Mouse (Mus musculus): ENCODE results near the gene Myo18a.

Myo18a gene

DNA sequence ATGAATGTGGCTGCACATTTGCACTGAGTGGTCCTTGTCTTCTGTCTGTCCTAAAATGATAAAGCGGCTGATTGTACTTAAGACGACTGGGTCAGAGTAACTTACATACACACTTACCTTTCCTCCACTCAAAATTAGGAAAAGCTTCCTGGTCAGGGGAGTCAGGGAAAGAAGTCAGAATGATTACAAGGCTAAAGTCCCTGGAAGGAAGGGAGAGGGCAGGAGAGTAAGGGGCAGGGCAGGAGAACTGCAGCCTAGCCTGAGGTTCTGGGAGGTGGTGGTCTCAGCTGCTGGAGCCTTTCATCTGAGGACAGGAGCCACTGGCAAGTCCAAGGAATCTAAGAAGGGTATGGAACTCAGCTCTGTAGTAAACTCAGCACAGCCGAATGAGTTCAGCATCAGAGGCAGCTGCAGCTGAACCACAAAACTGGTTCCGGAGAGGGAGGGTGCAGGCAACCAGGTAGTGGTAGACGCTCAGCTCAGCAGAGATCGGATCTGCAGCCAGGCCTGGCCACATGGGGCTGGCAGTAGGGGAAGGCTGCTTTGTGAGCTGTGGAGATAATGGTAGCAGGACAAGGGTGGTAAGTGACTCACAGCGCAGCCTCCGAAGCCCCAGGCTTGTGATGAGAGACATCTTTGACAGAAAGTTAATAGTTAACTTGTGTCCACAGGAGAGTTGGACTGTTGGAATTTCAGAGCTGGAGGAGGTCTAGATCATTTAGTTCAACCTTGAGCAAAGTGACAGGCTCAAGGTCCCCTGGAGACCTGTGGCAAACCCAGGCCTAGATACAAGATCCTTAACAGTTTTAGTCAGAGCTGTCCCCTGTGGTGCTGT lies 9.1 kb downstream of the Myo18a start:
- DNase-seq: peak; percentile 23 to 40

DNA sequence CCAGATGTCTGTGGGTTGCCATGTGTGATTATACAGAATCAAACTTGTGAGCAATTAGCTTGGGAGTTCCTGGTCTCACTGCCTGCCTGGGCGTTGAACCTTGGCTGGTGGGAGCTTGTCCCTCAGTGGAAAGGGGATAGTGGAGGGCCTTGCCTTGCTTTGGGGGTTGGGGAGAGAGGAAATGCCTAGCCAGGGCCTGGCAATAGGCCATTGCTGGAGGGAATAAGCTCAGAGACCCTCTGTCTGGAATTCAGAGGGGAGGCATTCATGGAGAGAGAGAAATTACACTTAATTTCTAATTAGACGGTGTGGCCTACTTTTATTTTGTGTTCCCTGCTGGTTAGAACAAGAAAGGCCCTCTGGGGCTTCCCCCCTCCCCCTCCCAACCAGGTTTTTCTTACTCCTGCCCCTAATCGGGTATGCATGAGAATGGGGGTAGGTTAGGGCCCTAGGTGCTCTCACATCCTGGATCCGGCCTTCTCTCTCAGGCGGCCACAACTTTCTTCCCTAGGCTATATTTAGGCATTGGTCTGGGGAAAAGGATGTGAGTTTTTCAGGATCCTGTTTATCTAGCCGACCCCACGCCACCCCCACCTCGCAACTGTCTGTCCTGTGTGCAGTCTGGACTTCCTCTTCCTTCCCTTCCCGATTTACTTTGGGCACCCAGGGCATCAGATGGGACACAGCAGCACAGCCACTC lies 12.8 kb downstream of the Myo18a start:
- no peak for DNase-seq

DNA sequence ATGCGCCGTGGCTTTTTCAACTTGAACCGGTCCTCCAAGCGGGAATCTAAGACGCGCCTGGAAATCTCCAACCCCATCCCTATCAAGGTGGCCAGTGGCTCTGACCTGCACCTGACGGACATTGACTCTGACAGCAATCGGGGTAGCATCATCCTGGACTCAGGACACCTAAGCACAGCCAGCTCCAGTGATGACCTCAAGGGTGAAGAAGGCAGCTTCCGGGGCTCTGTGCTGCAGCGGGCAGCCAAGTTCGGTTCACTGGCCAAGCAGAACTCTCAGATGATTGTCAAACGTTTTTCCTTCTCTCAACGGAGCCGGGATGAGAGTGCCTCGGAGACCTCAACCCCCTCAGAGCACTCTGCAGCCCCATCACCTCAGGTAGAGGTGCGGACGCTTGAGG lies 14.4 kb downstream of the Myo18a start:
- DNase-seq: no peak

GRCm38 (mm10) chr11:77777937-77778336 lies 14.9 kb downstream of the Myo18a start:
- DNase-seq: no peak

GRCm38 (mm10) chr11:77779240-77779639 lies 16.2 kb downstream of the Myo18a start:
- no peak for DNase-seq

- DNase-seq: peak; percentile 57 to 75
Measured at GRCm38 (mm10) chr11:77781088-77781487, 18.0 kb downstream of the Myo18a start.

GRCm38 (mm10) chr11:77782104-77782815 lies 19.2 kb downstream of the Myo18a start:
- peak in 1 of 2 experiments; percentile 57 for DNase-seq

DNA sequence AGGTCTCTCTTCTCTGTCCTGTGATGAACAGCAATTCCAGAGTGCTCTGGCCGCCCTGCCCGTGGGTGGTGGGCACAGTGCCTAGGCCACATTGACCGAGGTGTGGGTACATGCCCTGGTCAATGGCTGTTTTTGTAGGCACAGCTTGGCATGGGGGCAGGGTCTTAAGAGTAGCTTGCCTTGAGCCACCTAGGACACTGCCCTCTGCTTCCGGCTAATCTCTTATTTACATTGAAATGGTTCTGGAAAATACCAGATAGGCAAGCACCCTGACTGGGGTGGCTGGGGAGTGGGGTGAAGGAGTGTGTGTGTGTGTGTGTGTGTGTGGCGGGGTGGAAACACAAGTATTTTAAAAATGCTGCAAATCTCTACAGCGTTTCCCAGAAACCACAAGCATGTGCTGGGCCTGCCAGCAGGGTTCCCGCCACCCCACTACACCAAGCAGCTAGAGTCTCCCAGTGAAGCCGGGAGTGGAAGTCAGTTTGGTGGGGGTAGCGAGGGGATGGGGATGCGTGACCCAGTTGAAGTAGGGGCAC lies 20.2 kb downstream of the Myo18a start:
- DNase-seq: peak in 1 of 2 experiments; percentile 53

- DNase-seq: peak in 1 of 2 experiments; percentile 47
Measured at GRCm38 (mm10) chr11:77783747-77784646, 21.0 kb downstream of the Myo18a start.

- DNase-seq: no peak
Measured at GRCm38 (mm10) chr11:77784894-77785293, 21.8 kb downstream of the Myo18a start.

GRCm38 (mm10) chr11:77785396-77785767 lies 22.3 kb downstream of the Myo18a start:
- peak in 1 of 2 experiments; percentile 28 for DNase-seq

- peak; percentile 65 to 70 for DNase-seq
Measured at GRCm38 (mm10) chr11:77785768-77786561, 22.9 kb downstream of the Myo18a start.

DNA sequence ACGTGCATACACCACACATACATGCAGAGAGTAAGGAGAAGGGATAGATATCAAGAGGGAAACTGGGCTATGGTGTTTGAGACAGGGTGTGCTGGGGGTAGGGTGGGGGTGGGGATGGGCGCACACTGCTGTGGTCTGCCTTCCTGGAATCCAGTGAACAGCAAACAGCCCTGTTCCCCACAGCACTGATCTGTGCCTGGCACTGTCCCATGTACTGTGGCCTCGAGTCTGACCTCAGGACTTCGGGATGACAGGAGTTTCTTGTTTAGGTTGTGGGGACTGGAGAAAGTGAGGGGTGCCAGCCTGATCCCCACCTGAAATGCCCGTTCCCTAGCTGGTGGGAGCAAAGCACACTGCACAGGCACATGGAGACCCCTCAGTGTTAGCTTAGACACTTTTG lies 24.7 kb downstream of the Myo18a start, which contains the start of gene Gm10277:
Gene Gm10277, minus strand, starts transcription at position 41 of the 400 bp plus-strand sequence.
- DNase-seq: no peak

- no peak for DNase-seq
Measured at GRCm38 (mm10) chr11:77789512-77789911, 26.5 kb downstream of the Myo18a start.

DNA sequence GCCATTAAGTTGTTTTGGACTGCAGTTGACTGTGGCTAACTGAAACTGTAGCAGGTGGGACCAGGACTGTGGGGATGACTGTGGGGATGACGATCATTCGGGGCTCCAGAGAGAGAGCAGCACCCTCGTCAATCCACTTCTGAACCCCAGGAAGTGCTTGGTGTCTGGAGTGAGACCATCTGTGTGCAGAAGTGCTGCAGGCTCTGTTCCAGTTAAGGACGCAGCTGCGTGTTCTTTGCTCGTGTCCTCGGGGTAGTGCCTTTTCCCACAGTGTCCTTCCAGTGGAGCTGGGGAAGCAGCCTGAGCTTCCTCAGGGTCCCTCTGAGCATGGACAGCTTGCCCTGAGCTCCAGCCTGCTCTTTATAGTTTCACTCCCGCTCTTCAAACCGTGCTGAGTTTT lies 27.2 kb downstream of the Myo18a start:
- no peak for DNase-seq

- DNase-seq: no peak
Measured at GRCm38 (mm10) chr11:77791241-77791727, 28.2 kb downstream of the Myo18a start.

GRCm38 (mm10) chr11:77791752-77792565 lies 28.9 kb downstream of the Myo18a start:
- DNase-seq: peak; percentile 52 to 68

DNA sequence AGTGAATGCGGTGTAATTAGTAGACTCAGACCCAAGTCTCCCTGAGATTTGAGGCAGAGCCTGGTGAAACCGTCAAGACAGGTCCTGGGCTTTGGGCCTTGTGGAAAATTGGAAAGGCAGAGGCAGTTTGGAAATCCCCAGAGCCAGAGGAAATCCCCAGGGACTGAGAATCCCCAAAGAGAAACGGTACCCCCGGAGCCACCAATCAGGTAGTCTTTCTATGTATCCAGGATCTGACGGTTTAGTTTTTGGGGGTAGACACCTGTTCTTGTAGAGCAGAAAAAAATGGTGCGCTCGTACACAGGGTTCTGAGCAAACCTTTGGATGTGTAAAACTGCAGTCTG lies 29.5 kb downstream of the Myo18a start:
- no peak for DNase-seq

DNA sequence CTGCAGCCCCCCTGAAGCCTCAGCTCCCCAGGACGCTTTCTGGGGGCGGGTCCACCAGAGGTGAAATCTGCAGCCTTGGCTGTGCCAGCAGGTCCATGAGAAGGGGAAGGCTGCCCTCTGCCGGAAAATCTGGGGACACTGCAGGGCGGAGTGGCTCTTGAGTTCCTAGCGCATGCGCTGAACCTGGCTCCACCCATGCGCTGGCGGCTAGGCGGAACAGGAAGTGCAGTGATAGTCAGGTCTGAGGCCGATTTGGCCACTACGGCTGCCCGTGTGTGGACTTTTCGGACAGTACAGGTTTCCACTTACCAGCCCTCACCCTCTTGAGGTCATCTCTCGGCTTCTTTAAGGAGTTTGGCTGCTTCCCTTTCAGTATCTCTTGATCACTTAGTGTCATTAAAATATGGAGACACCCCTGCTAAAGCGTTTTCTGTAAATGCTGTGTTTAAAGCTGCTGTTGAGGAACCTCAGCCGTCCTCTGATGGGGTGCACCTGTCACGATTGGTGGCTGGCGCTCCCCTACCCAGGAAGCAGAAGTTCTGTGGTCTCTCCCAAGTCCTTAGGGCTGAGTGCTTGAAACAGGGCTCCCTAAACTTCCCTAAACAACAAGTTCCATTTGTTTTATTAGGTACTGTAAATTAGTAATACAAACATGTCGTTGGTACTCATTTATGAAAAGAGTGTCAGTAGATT lies 30.3 kb downstream of the Myo18a start:
- peak; percentile 97 for DNase-seq
